Mouse (Mus musculus) forebrain, embryonic 11.5 days (tissue): ENCODE data around the gene Pdzd2. TPM values are rescaled to one million over a fixed set of nuclear protein-coding genes. Genes with fewer than 3 reads are reported as not detected.

Experiments used
- ATAC-seq: fragments of 200-750 bp; cut with Nextera tagmentation; replicated peaks from 2 replicates; pipeline ENCODE4 v1.8.0; 2017; ENCODE audit warnings: moderate TSS enrichment; ENCODE audit not compliant: low FRiP score
- DNase-seq: peaks from one replicate; pipeline ENCODE4 v3.0.0-alpha.2; 2017; ENCODE audit warnings: low spot score
- H3K27ac ChIP-seq: fragments of 300-500 bp; sonication (generic); 2 replicates; pipeline ENCODE4 v1.5.1; 2014; ENCODE audit warnings: low read depth, low read length
- H3K27me3 ChIP-seq: fragments of 300-500 bp; sonication (generic); 2 replicates; pipeline ENCODE4 v1.6.1; 2014; ENCODE audit warnings: mild to moderate bottlenecking, low read length, mixed read lengths; ENCODE audit not compliant: control insufficient read depth, insufficient read depth
- H3K36me3 ChIP-seq: fragments of 300-500 bp; sonication (generic); 2 replicates; pipeline ENCODE4 v1.6.1; 2014; ENCODE audit warnings: mild to moderate bottlenecking, low read length, moderate library complexity, mixed read lengths; ENCODE audit not compliant: control insufficient read depth, insufficient read depth
- H3K4me1 ChIP-seq: fragments of 300-500 bp; sonication (generic); replicated peaks from 2 replicates; pipeline ENCODE4 v1.6.1; 2014; ENCODE audit warnings: low read length, mixed read lengths; ENCODE audit not compliant: control insufficient read depth, insufficient read depth
- H3K4me2 ChIP-seq: fragments of 300-500 bp; sonication (generic); 2 replicates; pipeline ENCODE4 v1.6.1; 2014; ENCODE audit warnings: low read depth, mild to moderate bottlenecking, low read length, moderate library complexity, mixed read lengths; ENCODE audit not compliant: severe bottlenecking
- H3K4me3 ChIP-seq: fragments of 300-500 bp; sonication (generic); 2 replicates; pipeline ENCODE4 v1.5.1; 2014; ENCODE audit warnings: low read depth, low read length
- H3K9ac ChIP-seq: fragments of 300-500 bp; sonication (generic); 2 replicates; pipeline ENCODE4 v1.6.1; 2014; ENCODE audit warnings: low read length
- H3K9me3 ChIP-seq: fragments of 300-500 bp; sonication (generic); 2 replicates; pipeline ENCODE4 v1.6.1; 2016; ENCODE audit warnings: low read length, mixed read lengths; ENCODE audit not compliant: control insufficient read depth
- WGBS: fragments of 180-500 bp; shearing (Covaris S2); extraction: QIAGEN DNeasy Blood & Tissue Kit; methylation state at CpG from one replicate; pipeline ENCODE4 v1.1.7; 2014; 5-methylcytosine and 5-hydroxymethylcytosine counted together
- polyA plus RNA-seq: library from polyadenylated mRNA; unstranded; fragments of >200 nt; fragmentation: Nextera tagmentation; extraction: Ambion mirVana; gene quantifications from 2 replicates; pipeline ENCODE4 v1.2.1, GENCODE M21; 2014

Pdzd2 gene
- polyA plus RNA-seq, 1 experiment from 2014 or later: 6.0 TPM

GRCm38 (mm10) chr15:12619273-12619672 is 120.5 kb downstream of the Pdzd2 start:
- no peaks in the 10 kb centered on the region for H3K9me3 ChIP-seq
- no peak for ATAC-seq
- H3K4me3 ChIP-seq: no peak overlapping the region
- H3K4me1 ChIP-seq: no peaks in the 10 kb centered on the region
- 90% methylated on average over 8 of the region's 8 CpGs for WGBS
- H3K27ac ChIP-seq: no peak overlapping the region
- H3K9ac ChIP-seq: no peak overlapping the region
- H3K27me3 ChIP-seq: no peaks in the 10 kb centered on the region
- H3K4me2 ChIP-seq: no peak overlapping the region
- H3K36me3 ChIP-seq: no peaks in the 10 kb centered on the region
- DNase-seq: no peak

GRCm38 (mm10) chr15:12617651-12618050 is 122.1 kb downstream of the Pdzd2 start:
- no peak for ATAC-seq
- no peak for DNase-seq
- Histone ChIP-seq H3K4me3 (no peak overlapping the region), H3K4me1 (no peaks in the 10 kb centered on the region), H3K4me2 (no peak overlapping the region), H3K9me3 (no peaks in the 10 kb centered on the region), H3K9ac (no peak overlapping the region), H3K27ac (no peak overlapping the region), H3K36me3 (no peaks in the 10 kb centered on the region), H3K27me3 (no peaks in the 10 kb centered on the region)
- WGBS: 92% methylated on average over 11 of the region's 11 CpGs

GRCm38 (mm10) chr15:12617220-12617619 is 122.5 kb downstream of the Pdzd2 start:
- WGBS: 85% methylated on average over 8 of the region's 8 CpGs
- ATAC-seq (no peak), DNase-seq (no peak)
- Histone ChIP-seq H3K4me2 (no peak overlapping the region), H3K4me3 (no peak overlapping the region), H3K9ac (no peak overlapping the region), H3K4me1 (no peaks in the 10 kb centered on the region), H3K27me3 (no peaks in the 10 kb centered on the region), H3K27ac (no peak overlapping the region), H3K36me3 (no peaks in the 10 kb centered on the region), H3K9me3 (no peaks in the 10 kb centered on the region)

GRCm38 (mm10) chr15:12614944-12615878 is 124.5 kb downstream of the Pdzd2 start:
- no peak overlapping the region for H3K27ac ChIP-seq
- no peaks in the 10 kb centered on the region for H3K4me1 ChIP-seq
- H3K4me3 ChIP-seq: no peak overlapping the region
- no peak overlapping the region for H3K4me2 ChIP-seq
- no peak for DNase-seq
- no peaks in the 10 kb centered on the region for H3K27me3 ChIP-seq
- no peaks in the 10 kb centered on the region for H3K36me3 ChIP-seq
- H3K9me3 ChIP-seq: no peaks in the 10 kb centered on the region
- no peak overlapping the region for H3K9ac ChIP-seq
- no peak for ATAC-seq
- WGBS: 81% methylated on average over 20 of the region's 20 CpGs

- H3K9me3 ChIP-seq: no peaks in the 10 kb centered on the region
- H3K27me3 ChIP-seq: no peaks in the 10 kb centered on the region
- DNase-seq: no peak
- H3K4me3 ChIP-seq: no peak overlapping the region
- no peaks in the 10 kb centered on the region for H3K4me1 ChIP-seq
- WGBS: 70% methylated on average over 9 of the region's 9 CpGs
- ATAC-seq: no peak
- no peak overlapping the region for H3K27ac ChIP-seq
- no peak overlapping the region for H3K4me2 ChIP-seq
- no peak overlapping the region for H3K9ac ChIP-seq
- no peaks in the 10 kb centered on the region for H3K36me3 ChIP-seq
Observed at GRCm38 (mm10) chr15:12614011-12614410, 125.7 kb downstream of the Pdzd2 start.

- no peak for ATAC-seq
- DNase-seq: no peak
- H3K4me2 ChIP-seq: no peak overlapping the region
- 64% methylated on average over 7 of the region's 7 CpGs for WGBS
- H3K9me3 ChIP-seq: no peaks in the 10 kb centered on the region
- H3K27ac ChIP-seq: no peak overlapping the region
- no peak overlapping the region for H3K4me3 ChIP-seq
- no peaks in the 10 kb centered on the region for H3K27me3 ChIP-seq
- H3K4me1 ChIP-seq: no peaks in the 10 kb centered on the region
- H3K9ac ChIP-seq: no peak overlapping the region
- no peaks in the 10 kb centered on the region for H3K36me3 ChIP-seq
Observed at GRCm38 (mm10) chr15:12612944-12613675, 126.6 kb downstream of the Pdzd2 start.

- Histone ChIP-seq H3K9me3 (no peaks in the 10 kb centered on the region), H3K36me3 (no peaks in the 10 kb centered on the region), H3K4me2 (no peak overlapping the region), H3K4me1 (no peaks in the 10 kb centered on the region), H3K9ac (no peak overlapping the region), H3K4me3 (no peak overlapping the region), H3K27me3 (no peaks in the 10 kb centered on the region), H3K27ac (no peak overlapping the region)
- DNase-seq (no peak), ATAC-seq (no peak)
- 87% methylated on average over 6 of the region's 6 CpGs for WGBS
Observed at GRCm38 (mm10) chr15:12608090-12608489, 131.6 kb downstream of the Pdzd2 start.

GRCm38 (mm10) chr15:12606306-12606705 is 133.4 kb downstream of the Pdzd2 start:
- H3K4me1 ChIP-seq: no peaks in the 10 kb centered on the region
- no peak overlapping the region for H3K9ac ChIP-seq
- H3K36me3 ChIP-seq: no peaks in the 10 kb centered on the region
- 76% methylated on average over 9 of the region's 9 CpGs for WGBS
- H3K4me2 ChIP-seq: no peak overlapping the region
- no peak overlapping the region for H3K4me3 ChIP-seq
- no peaks in the 10 kb centered on the region for H3K9me3 ChIP-seq
- H3K27ac ChIP-seq: no peak overlapping the region
- ATAC-seq: no peak
- no peak for DNase-seq
- no peaks in the 10 kb centered on the region for H3K27me3 ChIP-seq
